Mouse (Mus musculus) mouse trophoblast stem cell (cell line): ENCODE results near the gene Actn3.
"Not testable (repeated sequence)": the region's sequence is repeated elsewhere in the genome, so short reads cannot be mapped to it uniquely, and the experiment has no call there.

Source experiments
- in situ Hi-C, 2 experiments: fragments of 300-500 bp; cut with MseI, MboI; formaldehyde crosslinking; loops; 2 replicates in 1 of 2; 3 replicates in 1 of 2; pipeline ENCODE4 v1.15.1; 2025

The Actn3 gene

DNA sequence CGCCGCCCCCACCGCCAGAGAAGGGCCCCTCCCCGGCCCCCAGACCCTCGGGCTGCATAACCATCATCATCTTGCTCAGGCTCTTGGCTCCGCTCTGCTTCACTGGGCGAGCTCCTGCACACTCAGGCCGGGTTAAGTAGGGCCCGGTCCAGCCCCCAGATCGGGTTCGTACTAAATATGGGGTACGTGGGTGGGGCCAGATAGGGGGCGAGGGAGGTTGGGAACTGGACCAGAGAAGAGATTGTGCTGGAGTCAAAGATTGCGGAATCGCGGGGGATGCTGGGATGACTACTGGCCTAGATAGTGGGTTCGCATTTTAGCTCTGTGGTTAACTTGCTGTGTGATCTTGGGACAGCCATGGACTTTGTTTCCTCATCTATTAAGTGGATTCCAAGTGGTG, at the start of gene Actn3:
Gene Actn3 (minus strand): TSS at position 125 of the 400 bp plus-strand sequence.
- in situ Hi-C loops: no loop called here

DNA sequence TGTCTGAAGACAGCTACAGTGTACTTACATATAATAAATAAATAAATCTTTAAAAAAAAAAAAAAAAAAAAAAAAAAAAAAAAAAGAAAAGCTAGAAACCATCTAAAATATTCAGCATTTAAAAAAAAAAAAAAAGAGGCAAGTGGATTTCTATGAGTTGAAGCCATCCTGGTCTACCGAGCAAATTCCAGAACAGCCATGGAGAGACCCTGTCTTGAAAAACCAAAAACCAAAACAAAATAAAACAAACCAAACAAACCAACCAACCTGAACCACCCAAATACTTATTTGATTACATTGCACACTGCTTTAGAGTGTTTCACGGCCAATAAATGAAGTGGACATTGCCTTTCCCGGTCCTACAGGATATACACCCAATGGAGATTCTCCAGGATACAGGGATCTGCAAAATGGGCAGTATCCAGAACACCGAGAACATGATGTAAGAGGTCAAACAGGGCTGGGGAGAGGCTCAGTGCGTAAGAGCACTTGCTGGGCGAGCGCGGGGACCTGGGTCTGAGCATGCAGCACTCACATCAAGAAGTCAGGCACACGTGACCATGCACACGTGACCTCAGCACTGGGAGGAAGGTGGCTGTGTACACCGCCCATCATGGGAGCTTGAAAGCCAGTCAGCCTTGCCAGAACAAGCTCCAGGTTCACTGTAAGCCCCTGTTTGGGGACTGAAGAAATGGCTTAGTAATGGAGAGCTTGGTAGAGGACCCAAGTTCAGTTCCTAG, 47.6 kb upstream of the Actn3 start:
- in situ Hi-C loops: no loop called here

DNA sequence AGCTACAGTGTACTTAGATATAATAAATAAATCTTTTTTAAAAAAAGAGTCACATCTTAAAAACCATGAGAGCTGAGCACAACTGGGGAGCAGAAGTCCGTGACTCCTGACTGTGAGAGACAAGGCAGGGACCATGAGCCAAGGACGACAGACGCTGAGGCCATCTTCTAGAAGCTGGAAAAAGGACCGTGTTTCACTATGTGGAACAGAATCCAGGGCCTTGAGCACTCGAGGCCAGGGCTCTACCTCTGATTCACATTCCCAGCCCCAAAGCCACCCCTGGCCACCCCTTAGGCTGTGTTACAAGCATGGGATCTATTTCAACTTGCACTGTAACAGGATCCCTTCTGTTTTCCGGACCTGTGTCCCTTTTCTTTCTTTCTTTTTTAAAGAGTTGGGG, 41.9 kb upstream of the Actn3 start:
- in situ Hi-C loops: no loop called here

DNA sequence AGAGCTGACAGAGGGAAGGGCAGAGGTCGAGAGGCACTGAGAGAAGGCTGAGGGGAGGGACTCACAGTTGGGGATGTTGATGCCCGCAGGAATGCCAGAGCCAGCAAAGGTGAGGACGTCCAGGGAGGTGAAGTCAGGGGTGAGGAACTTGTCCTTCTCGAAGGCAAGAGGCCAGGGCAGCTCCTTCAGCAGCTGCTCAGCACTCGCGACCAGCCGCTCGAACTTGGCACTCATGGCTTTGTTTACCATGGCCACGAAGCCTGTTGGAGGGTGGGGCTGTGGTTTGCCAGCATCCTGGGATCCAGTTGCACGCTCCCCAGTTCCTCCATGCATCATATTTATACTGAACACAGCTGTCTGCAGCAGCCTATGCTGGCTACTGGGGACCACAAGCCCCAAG, 39.1 kb upstream of the Actn3 start:
- in situ Hi-C loops: no loop called here

DNA sequence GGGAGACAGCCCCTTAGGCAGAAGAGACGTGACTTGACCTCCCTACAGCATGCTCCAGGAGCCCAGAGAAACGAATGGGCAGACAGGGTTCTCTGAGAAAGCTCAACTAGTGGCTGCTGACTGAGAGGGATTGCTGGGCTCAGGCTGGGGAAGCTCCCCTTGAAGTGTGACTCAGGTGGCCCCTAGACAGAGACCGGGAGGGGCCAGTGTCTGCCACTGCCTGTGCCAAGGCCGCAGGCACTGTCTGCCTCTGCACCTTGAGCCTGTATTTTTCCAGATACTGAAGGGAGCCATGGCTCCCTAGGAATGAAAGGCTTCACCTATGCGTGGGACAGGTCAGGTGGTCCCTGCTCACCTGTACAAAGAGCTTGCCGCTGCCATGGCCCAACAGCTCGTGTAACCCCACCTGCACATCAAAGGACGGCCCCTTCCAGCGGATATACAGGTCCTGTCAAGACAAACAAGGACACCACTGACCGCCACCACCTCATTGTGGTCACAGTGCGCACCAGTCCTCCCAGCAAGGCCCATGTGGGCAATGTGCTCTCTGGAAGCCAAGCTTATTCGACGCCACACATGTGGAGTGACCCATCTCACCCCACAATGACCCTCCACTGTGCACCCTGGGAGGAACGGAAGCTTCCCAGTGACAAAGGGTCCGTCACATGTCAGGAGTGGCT, 38.4 kb upstream of the Actn3 start:
- in situ Hi-C loops: no loop called here

DNA sequence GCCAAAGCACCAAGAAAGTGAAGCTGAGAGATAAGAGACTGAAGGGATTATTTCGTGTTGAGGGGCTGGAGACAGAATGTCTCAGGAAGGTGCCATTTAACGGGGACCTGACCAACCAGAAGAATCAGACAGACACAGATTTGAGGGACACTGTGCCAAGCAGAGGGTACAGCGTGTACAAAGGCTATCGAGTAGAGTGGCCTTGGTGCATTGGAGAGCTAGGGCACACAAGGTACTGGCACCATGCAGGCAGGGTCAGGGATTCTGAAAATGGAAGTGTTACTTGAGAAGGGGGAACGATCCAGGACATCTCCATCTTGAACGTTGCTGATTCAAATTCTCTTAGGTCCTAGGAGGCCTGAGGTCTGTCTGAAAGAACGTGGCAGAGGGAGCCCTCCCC, 31.7 kb upstream of the Actn3 start:
- in situ Hi-C loops: no loop called here

DNA sequence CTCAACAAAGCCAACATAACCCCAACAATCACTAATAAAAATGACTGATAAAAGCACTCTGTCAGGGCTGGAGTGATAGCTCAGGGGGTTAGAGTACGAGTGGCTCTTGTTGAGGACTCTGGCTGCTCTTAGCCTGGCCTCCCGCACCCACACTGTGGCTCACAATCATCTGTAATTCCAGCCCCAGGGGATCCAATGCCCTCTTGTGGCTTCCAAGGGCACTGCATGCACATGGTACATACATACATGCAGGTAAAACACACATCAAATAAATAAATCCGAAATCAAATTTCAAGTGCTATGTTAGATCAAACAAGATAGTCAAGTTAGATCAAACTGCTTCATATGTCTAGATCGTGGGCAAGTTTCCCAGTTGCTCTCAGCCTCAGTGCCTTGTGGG, 30.4 kb upstream of the Actn3 start:
- in situ Hi-C loops: no loop called here

DNA sequence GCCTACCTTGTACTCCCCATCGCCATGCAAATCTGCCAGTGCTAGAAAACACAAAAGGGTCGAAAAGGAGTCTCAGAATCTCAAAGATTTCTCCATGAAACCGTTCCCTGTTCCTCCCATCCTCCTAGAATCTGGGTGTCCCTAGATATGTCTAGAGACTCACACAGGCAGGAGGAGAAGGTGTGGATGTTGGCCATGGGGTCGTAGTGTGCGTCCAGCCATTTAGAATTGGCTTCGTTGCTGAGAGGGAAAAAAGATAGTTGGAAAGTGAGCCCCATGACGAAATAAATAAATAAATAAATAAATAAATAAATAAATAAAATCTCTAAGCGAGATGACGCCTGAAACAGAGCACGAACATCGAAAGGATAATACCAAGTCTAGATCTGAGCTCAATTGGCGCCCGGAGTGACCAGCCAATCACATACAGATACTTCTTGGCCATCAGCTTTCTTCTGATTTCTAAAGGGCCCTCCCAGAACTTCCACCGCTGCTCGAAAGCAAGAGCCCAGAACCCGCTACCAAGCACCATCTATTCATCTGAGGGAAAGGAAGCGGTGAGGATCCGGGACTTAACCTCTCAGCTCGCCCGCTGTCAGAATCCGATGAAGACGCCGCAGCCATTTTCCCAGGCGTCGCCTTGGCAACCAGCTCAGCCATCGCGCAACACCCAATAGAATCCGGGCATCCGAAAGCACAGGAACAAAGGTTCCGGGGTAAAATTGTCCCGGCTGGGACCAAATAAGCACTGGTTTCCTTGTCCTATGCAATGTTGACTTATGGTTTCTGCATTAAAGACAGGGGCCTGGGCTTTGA, 28.5 kb upstream of the Actn3 start, which contains the start of gene Bbs1:
Gene Bbs1 (minus strand): TSS at position 650 of the 816 bp plus-strand sequence.
- in situ Hi-C loops: no loop called here

DNA sequence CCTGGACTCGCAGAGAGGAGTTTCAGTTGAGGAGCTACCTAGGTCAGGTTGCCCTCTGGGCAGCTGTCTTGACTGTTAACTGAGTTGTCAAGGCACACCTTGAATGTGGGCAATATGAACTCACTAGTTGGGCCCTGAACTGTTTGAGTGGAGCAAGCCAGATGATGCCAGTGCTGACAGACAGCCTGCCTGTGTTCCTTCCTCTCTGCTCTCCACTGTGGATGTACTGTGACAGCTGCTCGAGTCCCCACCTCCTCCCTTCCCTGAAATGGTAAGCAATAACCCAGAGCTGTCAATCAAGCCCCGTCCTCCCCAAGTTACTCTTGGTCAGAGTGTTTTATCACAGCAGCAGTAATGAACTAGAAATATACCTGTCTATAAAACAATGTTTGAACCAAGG, 22.2 kb upstream of the Actn3 start:
- in situ Hi-C loops: no loop called here

DNA sequence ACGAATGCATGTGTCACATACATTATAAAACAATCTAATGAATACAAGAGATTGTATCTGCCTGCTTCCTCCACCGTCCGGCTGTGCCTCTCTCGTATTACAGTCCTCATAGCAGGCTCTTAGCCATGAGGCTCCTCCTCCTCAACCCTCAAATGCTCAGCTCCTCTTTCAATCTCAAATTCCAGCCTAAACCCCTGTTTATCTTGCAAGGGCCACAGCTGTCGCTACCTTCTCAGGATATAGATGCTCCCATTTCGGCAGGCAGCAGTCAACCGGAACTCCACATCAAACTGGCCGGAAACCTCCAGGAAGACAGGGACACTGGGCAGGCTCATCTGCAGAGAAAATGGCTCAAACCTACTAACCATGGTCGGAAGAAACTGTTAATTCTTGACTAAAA, 21.3 kb upstream of the Actn3 start:
- in situ Hi-C loops: no loop called here

DNA sequence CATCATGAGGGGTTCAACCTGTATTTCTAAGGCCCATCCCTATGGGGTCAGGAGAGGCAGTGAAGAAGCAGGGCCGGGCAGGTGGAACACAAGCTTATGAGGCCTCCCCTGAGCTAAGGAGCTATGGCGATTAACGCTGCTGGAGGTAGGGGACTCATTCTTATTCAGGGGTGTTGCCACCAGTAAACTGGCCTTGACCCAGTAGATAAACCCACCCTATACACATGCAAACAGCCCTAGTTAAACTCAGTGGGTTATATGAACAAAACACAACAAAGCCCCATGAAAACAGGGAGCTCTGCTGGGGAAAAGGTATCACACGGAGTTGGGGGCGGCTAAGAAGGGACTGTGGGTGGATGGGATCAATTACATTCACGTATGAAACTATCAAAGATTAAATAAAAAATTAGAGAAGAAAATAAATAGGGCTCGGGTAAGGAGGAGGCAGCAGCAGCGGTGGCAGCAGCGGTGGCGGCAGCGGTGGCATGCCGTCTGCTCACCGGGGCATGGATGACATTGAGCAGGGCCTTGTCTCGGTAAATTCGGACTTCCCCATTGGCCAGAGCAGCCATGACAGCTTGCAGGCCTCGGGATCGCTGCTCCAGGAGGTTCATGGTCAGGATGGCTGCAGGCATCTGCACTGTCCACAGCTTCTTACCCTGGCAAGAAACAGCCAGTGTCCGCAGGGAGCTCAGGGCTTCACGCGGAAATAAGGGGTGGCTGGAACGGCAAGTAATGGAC, 19.2 kb upstream of the Actn3 start:
- in situ Hi-C loops: no loop called here

DNA sequence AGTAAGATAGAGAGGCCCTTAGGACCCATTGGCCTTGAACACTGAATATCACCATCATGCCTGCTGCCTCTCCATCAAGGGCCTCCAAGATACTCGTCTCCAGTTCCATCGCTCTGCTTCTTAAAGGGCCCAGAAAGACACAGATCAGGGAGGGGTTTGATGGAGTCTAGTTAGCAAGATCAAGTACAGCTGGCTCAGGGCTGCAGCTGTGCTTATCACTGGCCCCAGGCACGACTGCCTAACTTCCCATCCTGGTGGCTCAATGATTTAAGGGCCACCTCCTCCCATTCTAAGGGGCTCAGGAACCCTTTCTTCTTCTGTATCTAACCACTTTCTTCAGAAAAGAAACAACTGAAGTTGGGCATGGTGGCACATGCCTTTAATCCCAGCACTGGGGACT, 14.1 kb upstream of the Actn3 start:
- in situ Hi-C loops: no loop called here

DNA sequence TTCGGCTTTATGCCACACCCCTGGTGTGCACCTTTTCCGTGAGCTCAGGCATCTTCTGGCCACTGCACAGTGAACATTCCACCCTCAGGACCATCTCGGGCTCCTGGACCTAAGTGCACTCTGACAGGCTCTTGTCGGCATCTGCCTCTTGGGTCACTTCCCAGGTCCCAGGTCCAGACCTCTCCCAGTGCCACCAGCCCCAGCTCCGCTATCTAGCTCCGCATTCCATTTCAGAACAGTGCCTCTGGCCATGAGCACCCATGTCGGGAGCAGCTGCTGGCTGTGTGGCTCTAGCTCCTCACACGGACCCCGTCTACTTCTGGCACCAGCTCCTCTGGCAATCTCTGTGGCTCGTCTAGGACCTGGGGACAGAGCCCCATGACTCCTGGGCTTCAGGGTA, 12.1 kb upstream of the Actn3 start:
- in situ Hi-C loops: no loop called here

DNA sequence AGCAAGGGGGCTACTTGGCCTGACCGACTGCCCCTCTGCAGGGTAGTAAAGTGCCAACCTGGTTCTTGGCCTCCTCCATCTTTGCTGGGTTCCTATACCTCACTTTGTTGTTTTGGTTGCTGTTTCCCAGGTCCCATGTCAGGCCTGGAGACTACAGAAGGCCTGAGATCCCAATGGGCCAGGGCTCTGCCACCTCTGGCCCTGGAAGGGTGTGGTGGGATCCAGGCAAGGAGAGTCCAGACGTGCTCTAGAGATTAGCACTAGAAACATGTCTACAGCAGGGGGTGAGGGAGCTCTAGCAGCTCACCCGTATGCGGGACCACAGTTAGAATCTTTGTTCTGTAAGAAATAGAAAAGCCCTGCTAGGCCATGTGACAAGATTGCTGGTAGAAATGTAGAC, 6.3 kb upstream of the Actn3 start:
- in situ Hi-C loops: no loop called here

DNA sequence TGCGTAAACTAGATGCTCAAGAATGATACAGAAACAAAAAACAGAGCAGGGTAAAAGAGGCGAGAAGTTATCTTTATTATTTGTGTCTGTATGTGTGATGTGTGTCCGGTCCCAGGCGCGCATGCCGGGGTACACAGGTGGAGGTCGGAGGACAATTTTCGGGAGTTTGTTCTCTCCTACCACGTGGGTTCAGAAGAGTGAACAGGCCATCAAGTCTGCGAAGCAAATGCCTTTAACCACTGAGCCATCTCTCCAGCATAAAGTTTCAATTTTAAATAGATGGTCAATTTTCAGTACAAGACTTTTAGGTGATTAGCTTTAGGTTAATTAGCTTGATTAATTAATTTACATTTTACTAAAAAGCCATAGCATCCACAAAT, 1.6 kb upstream of the Actn3 start:
- in situ Hi-C loops: no loop called here

DNA sequence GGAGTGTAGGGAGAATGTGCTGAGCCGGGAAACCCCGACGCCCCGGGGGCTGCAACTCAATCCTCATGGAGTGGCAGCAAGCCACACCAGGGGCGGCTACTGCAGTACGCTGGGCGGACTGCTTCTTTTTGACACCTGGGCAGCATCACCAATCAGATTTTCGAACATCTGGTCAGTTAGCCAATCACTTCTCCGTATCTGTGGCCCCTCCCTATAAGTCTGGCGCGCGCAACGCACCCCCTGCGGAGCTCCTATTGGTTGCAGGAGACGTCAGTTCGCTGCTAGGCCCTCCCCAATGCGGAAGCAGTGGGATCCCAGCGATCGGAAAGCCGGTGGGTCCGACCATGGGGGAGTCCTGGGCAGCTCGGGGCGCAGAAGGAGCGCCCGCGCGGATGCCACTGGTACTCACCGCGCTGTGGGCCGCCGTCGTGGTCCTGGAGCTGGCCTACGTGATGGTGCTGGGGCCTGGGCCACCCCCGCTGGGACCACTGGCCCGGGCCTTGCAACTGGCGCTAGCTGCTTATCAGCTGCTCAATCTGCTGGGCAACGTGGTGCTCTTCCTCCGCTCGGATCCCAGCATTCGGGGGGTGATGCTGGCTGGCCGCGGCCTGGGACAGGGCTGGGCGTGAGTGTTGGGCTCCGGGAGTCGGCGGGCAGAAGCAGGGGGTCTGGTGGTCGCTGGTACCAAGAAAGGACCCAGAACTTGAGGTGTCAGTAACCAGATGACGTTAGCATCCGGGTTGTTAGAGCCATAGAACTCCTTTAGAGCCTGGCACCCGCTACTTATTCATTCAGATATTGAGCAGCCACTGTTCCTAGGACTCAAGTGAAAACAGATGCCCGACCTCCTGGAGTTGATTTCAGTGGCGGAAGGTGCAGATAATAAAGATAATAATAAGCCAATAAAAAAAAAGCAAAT, 955 bp upstream of the Actn3 start, which contains the start of gene Zdhhc24:
Gene Zdhhc24 (plus strand): TSS at position 264 of the 919 bp plus-strand sequence.
- in situ Hi-C loops: no loop called here

DNA sequence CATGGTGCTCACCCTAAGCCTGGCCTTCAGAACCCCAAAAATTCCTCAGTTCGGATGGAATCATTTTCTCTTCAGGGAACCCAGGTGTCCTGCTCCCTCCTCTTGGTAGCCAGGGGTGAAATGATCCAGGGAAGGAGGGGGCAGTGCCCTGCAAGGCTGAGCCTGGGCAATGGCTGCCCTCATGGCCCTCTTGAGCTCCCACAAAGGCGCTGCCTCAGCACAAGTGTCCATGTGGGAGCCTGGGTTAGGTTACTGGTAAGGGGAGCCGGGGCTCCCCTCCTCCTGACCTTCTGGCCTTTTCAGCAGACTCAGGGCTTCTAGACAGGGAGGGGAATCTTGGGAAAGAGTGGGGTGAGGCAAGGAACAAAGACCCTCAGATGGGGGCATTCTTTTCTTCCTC, 954 bp downstream of the Actn3 start:
- in situ Hi-C loops: no loop called here

DNA sequence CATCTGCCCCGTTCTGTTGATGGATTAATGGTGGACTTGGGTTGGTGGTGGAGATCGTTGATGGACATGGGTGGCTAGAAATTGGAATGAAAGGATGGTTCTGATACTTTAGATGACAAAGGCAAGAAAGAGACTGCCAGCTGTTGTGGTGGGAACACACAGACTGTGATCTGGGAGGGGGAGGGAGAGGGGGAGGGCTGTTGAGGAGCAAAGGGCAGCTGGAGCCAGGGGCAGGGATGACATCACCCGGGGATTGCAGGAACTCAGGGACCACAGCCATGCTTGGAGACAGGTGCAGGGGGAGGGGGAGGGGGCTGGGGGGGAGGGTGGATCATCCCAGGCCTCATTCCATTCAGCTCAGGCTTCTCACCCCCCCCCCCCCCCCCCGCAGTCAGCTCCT, 1.5 kb downstream of the Actn3 start:
- in situ Hi-C loops: no loop called here

DNA sequence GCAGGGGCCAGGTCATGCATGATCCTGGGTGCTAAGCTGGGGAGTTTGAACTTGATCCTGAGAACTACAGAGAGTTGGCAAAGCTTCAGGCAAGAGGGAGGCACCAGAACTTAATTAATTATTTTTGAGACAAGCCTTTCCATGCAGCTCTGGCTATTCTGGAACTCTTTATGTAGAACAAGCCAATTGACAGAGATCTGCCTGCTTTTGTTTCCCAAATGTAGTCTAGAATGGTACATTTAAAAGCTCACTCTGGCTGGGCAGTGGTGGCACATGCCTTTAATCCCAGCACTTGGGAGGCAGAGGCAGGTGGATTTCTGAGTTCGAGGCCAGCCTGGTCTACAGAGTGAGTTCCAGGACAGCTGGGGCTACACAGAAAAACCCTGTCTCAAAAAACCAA, 3.1 kb downstream of the Actn3 start:
- in situ Hi-C loops: not testable (repeated sequence)

DNA sequence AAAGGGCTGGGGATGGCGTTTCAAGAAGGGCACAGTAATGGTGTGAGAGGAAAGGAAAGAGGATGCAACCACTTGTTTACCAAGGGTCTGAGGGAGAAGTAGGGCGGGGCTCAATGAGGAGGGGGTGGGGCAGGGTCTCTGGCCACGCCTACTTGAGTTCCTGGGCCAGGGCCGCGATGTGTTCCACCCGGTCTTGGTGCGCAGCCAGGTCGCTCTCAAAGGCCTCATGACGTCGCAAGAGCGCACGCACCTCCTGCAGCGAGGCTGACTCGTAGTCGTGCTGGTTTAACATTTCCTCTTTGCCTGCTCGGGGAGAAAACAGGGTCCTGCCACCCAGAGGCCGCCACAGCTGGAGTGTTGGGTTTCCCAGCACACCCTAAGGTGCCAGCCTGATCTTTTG, 12.6 kb downstream of the Actn3 start:
- in situ Hi-C loops: no loop called here

DNA sequence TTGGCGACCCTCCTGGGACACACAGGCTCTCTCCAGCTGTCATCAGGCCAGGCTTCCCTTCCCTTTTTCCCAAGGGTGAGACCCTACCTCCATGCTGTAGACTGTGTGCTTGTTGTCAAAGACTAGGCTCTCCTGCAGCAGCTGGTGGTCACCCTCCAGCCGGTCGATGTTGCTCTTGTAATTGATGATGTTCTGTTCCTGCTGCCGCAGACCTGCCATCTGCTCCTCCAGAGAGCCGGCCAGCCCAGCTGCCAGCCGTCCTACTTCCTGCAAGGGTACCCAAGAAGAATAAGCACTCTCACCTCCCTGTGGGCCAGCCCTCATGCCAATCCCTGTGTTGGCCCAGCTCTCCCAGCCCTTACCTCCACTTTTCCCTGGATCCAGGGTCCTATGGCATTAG, 14.7 kb downstream of the Actn3 start:
- in situ Hi-C loops: no loop called here
